Mouse (Mus musculus): ENCODE measurements around the gene Zc3h12c.

Zc3h12c gene

DNA sequence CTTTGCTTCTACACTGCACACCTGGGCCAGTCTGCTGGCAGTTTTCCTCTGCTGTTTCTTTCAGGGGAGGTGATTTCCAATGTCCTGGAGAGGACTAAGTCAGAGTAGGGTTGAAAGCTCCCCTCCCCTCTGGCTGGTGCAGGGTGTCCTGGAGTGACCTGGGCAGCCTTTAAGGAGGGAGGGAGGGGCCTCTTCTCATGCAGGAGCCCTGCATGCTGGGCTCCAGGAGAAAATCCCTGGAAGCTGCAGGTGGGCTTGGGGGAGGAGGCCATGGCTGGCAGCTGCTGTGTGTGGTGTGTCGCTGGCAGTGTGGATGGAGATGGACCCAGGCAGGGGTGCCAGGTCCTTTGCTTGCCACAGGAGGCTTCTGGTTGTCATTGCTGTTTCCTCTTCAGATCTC lies 71.0 kb downstream of the Zc3h12c start:
- TF ChIP-seq GATA4 (IDR thresholded peaks at IDR 0.05; ENCODE audit: insufficient replicate concordance, low read length): no peak

DNA sequence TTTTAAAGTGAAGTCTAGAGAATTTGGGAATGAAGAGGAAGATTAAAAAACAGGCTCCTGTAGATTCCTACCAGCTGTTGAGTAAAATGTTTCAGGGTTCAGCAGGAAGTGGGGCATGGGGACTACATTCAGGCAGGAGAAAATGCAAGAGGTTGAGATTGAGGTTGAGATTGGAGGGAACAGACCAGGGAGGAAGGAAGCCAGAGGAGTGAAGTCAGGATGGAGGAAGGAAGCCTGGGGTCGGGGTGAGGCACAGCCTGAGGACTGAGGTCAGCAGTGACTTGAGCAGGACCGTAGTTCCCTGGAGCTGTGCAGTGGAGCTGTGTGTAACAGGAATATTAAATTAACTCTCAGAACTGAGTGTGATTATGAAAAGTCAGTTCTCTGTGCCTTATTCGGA lies 72.7 kb downstream of the Zc3h12c start:
- TF ChIP-seq GATA4 (IDR thresholded peaks at IDR 0.05; ENCODE audit: insufficient replicate concordance, low read length): no peak

GRCm38 (mm10) chr9:52094471-52094980 lies 73.8 kb downstream of the Zc3h12c start:
- no peak for TF ChIP-seq GATA4 (IDR thresholded peaks at IDR 0.05; ENCODE audit: insufficient replicate concordance, low read length)

DNA sequence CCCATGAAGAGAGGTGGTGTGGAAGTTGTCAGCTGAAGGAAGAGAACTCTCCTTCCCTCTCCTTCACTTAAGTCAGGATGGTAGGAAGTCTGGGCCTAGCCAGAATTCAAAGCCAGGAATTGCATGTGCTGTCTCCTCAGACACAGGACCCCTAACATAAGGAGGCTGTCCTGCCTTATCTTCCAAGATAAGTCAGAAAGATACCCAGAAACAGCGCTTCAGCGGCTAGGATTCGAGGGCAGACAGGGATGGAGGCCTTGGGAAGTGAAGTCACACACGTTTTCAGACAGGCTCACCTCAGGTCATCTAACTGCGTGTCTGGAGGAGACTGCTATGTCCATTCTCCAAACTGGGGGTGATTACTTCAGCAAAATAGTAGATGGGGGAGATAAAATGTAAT lies 74.4 kb downstream of the Zc3h12c start:
- TF ChIP-seq GATA4 (IDR thresholded peaks at IDR 0.05; ENCODE audit: insufficient replicate concordance, low read length): no peak

GRCm38 (mm10) chr9:52093108-52093507 lies 75.3 kb downstream of the Zc3h12c start:
- peak; percentile 73; the same call in 1 of the 2 replicates for TF ChIP-seq GATA4 (IDR thresholded peaks at IDR 0.05; ENCODE audit: insufficient replicate concordance, low read length)

- no peak for TF ChIP-seq GATA4 (IDR thresholded peaks at IDR 0.05; ENCODE audit: insufficient replicate concordance, low read length)
Observed at GRCm38 (mm10) chr9:52092311-52092710, 76.1 kb downstream of the Zc3h12c start.

DNA sequence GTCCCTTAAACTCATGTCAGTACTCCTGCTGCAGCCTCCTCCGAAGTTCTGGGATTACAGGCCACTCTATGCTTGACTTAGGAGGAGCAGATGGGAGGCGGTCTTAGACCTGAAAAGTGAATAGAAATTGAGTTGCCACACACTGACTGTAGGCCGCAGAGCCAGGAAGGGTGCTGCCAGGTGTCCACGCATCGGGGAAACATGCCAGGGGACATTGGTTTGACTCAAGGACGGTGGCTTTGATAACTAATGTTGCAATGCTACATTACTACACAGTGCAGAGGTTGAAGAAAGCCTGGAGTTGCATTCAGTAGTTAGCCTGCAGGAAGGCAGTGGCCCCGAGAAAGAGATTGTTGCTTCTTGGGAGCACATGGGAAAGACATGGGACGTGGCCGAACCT lies 76.6 kb downstream of the Zc3h12c start:
- TF ChIP-seq GATA4 (IDR thresholded peaks at IDR 0.05; ENCODE audit: insufficient replicate concordance, low read length): no peak

DNA sequence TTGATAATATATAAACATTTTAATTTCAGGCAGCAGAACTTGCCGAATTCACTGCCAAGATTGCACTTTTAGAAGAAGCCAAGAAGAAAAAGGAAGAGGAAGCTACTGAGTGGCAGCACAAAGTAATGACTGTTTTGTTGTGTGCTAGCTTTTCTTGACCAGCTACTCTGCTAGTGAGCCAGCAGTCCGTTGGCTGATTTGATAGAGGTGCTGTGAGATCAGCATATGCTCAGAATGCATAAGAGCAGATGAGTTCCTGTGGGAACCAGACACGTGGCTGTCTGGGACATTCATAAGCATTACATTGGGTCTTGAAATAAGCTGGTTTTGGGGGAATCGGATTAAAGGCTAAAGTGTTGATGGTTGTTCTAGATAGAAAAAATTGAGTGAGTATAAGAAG lies 86.0 kb downstream of the Zc3h12c start:
- no peak for TF ChIP-seq GATA4 (IDR thresholded peaks at IDR 0.05; ENCODE audit: insufficient replicate concordance, low read length)

GRCm38 (mm10) chr9:52081979-52082378 lies 86.4 kb downstream of the Zc3h12c start:
- TF ChIP-seq GATA4 (IDR thresholded peaks at IDR 0.05; ENCODE audit: insufficient replicate concordance, low read length): no peak

GRCm38 (mm10) chr9:52077692-52078091 lies 90.7 kb downstream of the Zc3h12c start:
- no peak for TF ChIP-seq GATA4 (IDR thresholded peaks at IDR 0.05; ENCODE audit: insufficient replicate concordance, low read length)

DNA sequence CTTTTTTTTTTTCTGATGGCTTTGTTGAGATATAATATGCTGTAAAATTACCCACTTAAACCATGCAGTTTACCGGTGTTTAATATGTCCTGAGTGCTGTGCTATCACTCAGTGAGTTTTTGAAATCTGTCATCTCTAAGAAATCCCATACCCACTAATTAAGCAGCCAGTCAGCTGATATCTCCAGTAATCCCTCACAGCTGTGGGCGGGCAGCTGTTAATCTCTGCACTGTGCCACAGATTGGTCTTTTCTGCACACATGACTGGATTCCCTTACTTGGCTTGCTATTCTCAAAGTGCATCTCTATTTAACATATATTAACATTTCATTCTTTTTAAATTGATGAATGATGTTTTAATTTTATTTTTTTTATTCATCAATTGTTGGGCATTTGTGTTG lies 92.3 kb downstream of the Zc3h12c start:
- no peak for TF ChIP-seq GATA4 (IDR thresholded peaks at IDR 0.05; ENCODE audit: insufficient replicate concordance, low read length)

DNA sequence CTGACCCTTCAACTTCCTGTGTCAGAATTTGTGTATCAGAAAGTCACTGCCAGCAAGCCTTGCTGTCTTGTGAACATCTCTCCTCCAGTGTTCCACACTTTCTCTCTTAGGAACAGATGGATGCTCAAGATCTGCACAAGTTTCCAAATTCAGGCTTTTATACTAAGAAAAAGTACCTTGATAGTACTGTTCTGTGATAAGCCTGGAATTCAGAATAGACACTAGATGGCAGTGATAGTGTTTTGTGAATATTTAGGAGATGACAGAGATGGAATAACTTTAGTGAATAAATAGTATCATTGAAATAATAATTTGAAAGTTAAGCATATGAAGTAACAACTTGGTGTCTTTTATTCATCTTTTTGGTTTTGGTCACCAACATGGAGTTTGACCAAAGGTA lies 96.2 kb downstream of the Zc3h12c start:
- no peak for TF ChIP-seq GATA4 (IDR thresholded peaks at IDR 0.05; ENCODE audit: insufficient replicate concordance, low read length)

GRCm38 (mm10) chr9:52070052-52070451 lies 98.3 kb downstream of the Zc3h12c start:
- no peak for TF ChIP-seq GATA4 (IDR thresholded peaks at IDR 0.05; ENCODE audit: insufficient replicate concordance, low read length)

All from liver, adult (tissue).